Mouse (Mus musculus) right cerebral cortex, postnatal 25 days (tissue): ENCODE measurements around the gene Zwilch.
"Not testable (repeated sequence)": the region's sequence is repeated elsewhere in the genome, so short reads cannot be mapped to it uniquely, and the experiment has no call there.

Experiments used
- DNase-seq: peaks from one replicate; pipeline ENCODE4 v3.0.0; 2022

Gene Zwilch

DNA sequence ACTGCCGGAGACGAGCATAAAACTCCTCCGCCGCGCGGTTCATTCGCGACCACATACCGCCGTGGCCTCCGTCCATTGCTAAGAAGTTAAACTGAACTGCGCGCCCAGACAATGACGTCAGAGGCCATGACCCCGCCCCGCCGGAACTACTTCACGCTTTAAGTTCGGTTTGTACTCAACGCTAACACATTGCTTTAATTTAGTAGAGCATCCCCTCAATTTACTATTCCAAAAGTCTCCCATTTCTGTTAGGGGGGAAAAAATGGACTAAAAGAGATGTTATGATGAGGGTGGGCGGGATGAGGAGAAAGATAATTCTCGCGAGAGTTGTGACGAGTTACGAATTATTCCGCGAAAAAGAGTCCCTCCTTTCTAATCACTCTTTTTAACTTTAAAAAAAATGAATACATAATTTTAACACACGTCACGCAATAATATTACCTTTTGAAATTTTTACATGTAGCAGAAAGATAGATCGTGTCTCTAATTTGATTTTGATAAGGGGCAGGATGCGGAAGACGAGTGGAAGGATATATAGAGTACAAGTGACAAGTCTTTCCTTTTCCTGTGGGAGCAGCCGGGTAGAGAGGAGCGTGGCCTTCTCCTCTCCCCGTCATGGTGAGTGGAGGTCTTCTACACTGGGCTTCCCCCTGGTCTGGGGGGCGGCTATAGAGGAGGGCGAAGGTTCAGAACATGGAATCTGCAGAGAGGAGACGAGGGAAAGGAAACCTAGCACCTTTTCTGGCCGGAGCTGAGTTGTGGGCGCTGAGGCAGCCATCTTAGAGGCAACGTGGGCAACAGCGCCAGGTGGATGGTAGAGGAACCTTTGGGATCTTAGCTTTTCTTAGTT, at the start of gene Zwilch, which contains the start of gene Rpl4:
Gene Zwilch, minus strand, starts transcription at position 289 of the 850 bp plus-strand sequence.
Gene Rpl4, plus strand, starts transcription at position 560 of the 850 bp plus-strand sequence.
- peak; percentile 76 for DNase-seq

GRCm38 (mm10) chr9:64222098-64222497, 49.2 kb upstream of the Zwilch start:
- DNase-seq, result no peak

DNA sequence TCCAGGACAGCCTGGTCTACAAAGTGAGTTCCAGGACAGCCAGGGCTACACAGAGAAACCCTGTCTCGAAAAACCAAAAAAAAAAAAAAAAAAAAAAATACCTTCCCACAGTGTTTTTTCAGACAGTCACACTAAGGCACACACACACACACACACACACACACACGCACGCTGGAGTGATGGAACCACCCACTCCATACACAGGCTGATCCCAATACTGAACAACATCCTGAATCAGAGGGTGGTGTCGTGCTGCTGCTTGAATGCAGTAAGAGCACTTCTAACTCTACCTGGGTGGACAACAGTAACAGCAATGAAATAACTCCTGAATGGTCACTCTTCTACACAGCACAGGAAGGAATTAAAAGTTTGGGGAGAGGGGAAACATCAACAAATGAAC, 48.6 kb upstream of the Zwilch start:
- no peak for DNase-seq

DNA sequence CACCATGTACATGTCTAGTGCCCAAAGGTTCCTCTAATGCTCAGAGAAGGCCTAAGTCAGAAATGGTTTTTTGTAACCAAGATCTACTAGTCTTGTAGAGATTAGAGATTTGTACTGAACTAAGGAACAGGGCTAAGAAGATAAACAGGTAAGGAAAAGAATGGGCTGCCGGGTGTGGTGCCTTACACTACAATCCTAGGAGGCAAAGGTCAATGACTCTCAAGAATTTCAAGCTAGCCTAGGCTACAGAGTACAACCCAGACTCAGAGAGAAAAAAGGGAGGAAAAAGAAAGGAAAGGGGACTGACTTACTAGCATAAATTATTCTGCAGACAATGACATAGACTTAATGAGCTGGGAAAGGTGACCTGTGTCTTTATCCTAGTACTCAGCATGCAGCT, 47.7 kb upstream of the Zwilch start:
- no peak for DNase-seq

DNA sequence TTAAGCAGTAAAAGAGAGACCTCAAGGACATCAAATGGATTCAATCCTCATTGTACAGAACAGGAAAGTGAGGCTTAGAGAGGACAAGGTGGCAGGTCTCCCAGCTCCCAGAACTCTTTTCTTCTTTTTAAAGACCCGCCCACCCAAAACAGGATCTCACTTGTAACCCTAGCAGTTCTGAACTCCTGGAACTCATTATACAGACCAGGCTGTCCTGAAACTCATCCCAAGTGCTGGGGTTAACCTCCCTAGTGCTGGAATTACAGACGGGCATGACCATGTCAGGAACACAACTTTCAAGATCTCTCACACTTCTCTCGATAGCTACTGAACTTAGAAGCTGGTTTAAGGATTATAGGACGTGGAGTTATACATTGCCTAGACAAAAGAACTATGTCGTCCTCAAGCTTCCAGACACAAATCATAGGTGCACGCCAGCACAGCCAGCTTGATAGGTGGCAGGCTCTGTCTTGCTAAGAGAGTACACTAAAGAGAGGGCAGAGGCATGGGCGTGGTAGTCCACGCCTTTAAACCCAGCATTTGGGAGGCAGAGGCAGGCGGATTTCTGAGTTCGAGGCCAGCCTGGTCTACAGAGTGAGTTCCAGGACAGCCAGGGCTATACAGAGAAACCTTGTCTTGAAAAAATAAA, 47.0 kb upstream of the Zwilch start:
- no peak for DNase-seq

- no peak for DNase-seq
These were observed 46.4 kb upstream of the Zwilch start for GRCm38 (mm10) chr9:64219305-64219704.

DNA sequence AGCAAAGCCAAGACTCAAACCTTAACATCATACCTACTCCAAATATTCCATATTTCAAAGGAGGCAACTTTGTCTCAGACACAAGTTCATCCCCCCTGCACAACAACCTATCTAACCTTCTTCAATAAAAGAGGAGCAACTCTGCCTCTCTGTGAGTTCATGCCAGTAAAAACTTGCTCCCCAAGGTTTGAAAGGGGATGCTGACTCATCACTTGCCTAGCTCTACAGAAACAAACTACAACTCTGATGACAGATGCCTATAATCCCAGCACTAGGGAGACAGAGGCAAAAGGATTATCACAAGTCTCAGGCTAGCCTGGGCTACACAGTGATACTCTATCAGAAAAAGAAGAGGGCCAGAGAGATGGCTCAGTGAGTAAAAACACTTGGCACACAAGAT, 45.0 kb upstream of the Zwilch start:
- DNase-seq, result no peak

DNA sequence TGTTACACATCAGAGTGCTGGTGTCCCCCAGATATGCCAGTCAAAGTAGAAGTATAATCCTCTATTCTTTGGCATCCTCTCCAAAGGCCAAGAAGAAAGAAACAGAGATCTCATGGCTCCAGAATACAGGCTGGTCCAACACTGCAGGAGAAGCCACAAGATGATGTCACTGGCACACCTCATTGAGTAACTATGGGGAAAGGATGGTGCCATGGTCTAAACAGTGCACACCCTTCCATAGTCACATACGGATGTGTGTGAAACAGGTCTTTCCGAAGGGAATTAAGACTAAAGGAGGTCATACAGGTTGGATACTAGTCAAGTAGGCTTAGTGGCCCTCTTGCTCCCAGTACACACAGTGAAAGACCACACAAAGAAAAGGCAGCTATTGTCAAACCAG, 43.7 kb upstream of the Zwilch start:
- no peak for DNase-seq

GRCm38 (mm10) chr9:64216090-64216489, 43.2 kb upstream of the Zwilch start:
- DNase-seq, result no peak

- no peak for DNase-seq
These were observed 41.5 kb upstream of the Zwilch start for GRCm38 (mm10) chr9:64214452-64214851.

- no peak for DNase-seq
These were observed 34.7 kb upstream of the Zwilch start for GRCm38 (mm10) chr9:64207509-64208084.

- DNase-seq, result no peak
These were observed 30.0 kb upstream of the Zwilch start for GRCm38 (mm10) chr9:64202866-64203265.

DNA sequence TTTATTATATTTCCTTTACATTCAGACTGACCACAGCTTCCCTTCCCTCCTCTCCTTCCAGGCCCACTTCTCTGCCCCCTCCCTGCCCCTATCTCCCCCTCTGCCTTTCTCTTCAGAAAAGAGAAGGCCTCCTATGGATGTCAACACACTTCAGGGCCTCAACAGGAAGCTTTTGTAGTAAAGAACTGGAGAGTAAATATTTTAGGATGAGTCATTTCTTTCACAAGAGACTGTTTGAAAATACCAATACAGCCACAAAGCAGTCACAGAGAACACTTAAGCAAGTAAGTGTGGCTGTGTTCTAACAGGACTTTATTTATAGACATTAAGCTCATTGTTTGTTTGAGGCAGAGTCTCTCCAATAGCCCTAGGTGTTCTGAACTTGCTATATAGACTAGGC, 29.4 kb upstream of the Zwilch start:
- no peak for DNase-seq

DNA sequence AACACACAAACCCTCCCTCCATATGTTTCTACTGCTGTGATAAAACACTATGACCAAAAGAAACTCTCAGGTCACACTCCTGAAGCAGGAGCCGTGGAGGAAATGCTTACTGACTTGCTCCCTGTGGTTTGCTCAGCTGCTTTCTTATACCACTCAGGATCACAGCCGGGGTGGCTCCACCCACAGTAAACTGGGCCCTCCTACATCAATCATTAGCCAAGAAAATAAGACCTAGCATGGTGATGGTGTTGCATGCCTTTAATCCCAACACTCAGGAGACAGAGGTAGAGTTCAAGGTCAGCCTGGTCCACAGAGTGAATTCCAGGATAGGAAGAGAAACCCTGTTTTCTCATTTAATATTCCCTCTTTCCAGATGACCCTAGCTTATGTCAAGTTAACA, 27.0 kb upstream of the Zwilch start:
- no peak for DNase-seq

GRCm38 (mm10) chr9:64198763-64199418, 26.0 kb upstream of the Zwilch start:
- not testable (repeated sequence) for DNase-seq

DNA sequence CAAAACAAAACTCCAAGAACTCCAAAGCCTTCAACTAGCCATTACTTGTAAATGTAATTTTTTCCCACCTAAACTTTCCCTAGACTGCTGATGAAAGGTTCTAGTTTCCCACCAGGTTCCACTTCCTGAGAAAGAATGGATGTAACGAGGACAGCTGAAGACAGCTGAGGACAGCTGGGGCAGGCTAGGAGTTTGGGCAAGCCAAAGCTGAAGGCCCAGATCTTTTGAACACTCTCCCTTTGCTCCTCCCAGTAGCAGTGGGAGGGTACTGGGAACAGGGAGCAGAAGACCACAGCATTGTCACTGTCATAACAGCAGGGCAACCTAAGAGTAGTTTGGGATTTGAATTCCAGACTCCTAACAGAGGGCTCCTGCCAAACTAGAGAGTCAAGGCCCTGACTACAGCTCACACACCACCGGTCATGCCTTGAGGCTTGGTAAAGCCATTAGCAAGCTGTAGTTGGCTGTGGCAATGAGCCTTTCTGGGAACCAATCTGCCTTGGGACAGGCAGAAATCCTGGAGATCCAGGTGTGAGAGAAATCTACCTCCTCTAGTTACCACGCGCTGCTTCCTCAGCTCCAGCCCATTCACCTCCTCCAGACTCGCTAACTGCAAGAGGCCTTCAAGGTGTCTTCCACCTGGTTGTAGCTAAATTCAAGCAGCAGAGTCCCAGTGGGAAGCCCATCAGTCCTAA, 25.3 kb upstream of the Zwilch start:
- no peak for DNase-seq

DNA sequence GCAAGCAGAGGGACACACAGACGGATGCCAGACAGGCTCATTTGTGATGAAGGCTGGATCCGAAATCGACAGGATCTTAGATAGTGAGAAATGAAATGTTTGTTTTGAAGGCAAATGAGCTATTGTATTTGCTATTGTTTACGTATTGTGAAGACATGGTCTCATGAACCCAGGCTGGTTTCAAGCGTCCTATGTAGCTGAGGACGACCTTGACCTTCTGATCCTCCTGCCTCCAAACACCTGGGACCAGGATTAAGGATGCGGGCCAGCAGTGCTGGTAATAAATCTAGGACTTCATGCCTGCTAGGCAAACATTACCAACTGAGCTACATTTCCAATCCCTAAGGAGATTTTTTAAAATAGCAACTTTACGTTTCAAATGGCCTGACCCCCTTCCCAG, 24.6 kb upstream of the Zwilch start:
- DNase-seq, result no peak

GRCm38 (mm10) chr9:64195554-64195953, 22.6 kb upstream of the Zwilch start:
- DNase-seq, result peak; percentile 72

DNA sequence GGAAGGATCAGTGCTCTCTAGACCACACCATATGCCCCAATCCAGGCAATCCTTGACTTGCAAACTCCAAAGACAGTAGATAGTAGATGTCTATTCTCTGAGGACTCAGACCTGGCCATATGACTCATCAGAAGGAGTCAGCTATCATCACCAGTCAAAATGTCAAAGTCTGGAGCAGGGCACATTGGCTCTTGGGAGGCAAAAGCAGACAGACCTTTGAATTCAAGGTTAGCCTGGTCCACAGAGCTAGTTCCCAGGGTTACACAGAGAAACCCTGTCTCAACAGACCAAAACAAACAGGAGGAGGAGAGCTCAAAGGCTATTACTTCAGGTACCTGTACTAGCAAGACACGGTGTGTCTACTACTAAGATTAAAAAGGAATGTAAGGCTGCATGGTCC, 21.0 kb upstream of the Zwilch start:
- DNase-seq, result no peak

- no peak for DNase-seq
These were observed 11.4 kb upstream of the Zwilch start for GRCm38 (mm10) chr9:64184166-64184840.

DNA sequence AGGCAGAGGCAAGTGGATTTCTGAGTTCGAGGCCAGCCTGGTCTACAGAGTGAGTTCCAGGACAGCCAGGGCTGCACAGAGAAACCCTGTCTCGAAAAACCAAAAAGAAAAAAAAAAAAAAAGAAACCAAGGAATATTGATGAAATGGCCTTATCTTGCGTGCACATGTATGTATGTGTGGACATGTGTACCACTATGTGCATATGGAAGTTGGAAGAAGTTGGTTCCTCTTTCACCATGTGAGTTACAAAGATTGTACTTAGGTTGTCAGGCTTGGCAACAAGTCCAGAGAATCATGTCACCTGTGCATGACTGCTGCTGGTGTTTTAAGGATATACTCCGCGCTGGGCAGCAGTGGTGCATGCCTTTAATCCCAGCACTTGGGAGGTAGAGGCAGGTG, 10.4 kb upstream of the Zwilch start:
- not testable (repeated sequence) for DNase-seq

DNA sequence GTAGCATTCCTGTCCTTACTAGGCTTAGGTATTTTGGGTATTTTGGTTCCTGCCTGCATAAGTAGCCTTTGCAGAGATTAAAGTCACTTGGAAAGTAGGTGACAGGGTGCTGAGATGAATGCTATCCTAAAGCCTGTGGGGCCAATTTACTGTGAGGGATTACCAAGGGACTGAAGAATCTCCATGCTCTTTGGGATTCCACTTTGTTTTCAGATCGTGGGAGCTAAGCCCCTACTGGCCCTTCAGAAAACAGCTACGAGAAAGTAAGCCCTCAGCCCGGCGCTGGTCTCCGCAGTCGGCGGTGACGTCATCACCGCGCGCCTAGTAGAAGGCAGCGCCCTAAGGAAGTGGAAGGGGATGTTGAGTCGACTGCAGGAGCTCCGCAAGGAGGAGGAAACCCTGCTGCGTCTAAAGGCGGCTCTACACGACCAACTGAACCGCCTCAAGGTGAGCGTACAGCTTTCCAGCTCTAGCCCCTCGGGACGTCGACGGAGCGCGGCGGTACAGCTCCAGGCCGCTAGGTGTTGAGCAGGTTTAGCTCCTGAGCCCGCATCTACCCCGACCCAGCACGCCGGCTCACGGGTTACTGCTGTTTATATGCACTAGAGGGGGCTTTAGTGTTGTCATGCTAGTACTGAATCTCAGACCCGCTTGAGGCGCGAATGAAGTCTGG, 6.2 kb upstream of the Zwilch start, which contains the start of gene Snapc5:
Gene Snapc5, plus strand, starts transcription at position 301 of the 673 bp plus-strand sequence.
- DNase-seq, result peak; percentile 92
